Mouse (Mus musculus) MEL (cell line): Measurements from ENCODE around the gene Mfsd1.

ENCODE experiments used
- CHD1 ChIP-seq: IDR thresholded peaks from 2 replicates; pipeline ENCODE4 v1.6.1; 2012; ENCODE audit warnings: low read depth, mild to moderate bottlenecking, inconsistent platforms, low read length, improper control_type of control experiment
- CHD2 ChIP-seq: IDR thresholded peaks from 2 replicates; pipeline ENCODE4 v1.6.1; 2011; ENCODE audit warnings: low read length, improper control_type of control experiment
- CTCF ChIP-seq, 3 experiments: IDR thresholded peaks in 2 of 3; conservative IDR thresholded peaks in 1 of 3; 2 replicates each; pipeline ENCODE4 v1.5.1; 2011 to 2012; ENCODE audit warnings: low read length in 3 of 3, low read depth in 2 of 3, mild to moderate bottlenecking in 2 of 3, improper control_type of control experiment in 1 of 3, inconsistent platforms in 1 of 3, mixed read lengths in 1 of 3, moderate library complexity in 1 of 3; ENCODE audit not compliant: control insufficient read depth in 1 of 3, insufficient read depth in 1 of 3, poor library complexity in 1 of 3, severe bottlenecking in 1 of 3
- E2F4 ChIP-seq: IDR thresholded peaks from 2 replicates; pipeline ENCODE4 v1.6.1; 2011; ENCODE audit warnings: low read depth, low read length, improper control_type of control experiment, borderline replicate concordance
- JUND ChIP-seq: IDR thresholded peaks from 2 replicates; pipeline ENCODE4 v1.6.1; 2011; ENCODE audit warnings: low read depth, mild to moderate bottlenecking, improper control_type of control experiment, low read length
- MAFK ChIP-seq: IDR thresholded peaks from 2 replicates; pipeline ENCODE4 v1.6.1; 2011; ENCODE audit warnings: low read depth, mild to moderate bottlenecking, low read length, improper control_type of control experiment, borderline replicate concordance
- MAX ChIP-seq: IDR thresholded peaks from 2 replicates; pipeline ENCODE4 v1.6.1; 2011; ENCODE audit warnings: low read length, improper control_type of control experiment
- MXI1 ChIP-seq: IDR thresholded peaks from 2 replicates; pipeline ENCODE4 v1.6.1; 2011; ENCODE audit warnings: mild to moderate bottlenecking, low read depth, low read length, improper control_type of control experiment
- MYC ChIP-seq: IDR thresholded peaks from 2 replicates; pipeline ENCODE4 v1.6.1; 2011; ENCODE audit warnings: low read depth, mild to moderate bottlenecking, low read length, improper control_type of control experiment, moderate library complexity
- POLR2A ChIP-seq, 2 experiments: IDR thresholded peaks; 2 replicates each; pipeline ENCODE4 v1.6.1; 2011 to 2012; ENCODE audit warnings: low read length in 2 of 2, mild to moderate bottlenecking in 2 of 2, control low read depth in 1 of 2, improper control_type of control experiment in 1 of 2, low read depth in 1 of 2, moderate library complexity in 1 of 2; ENCODE audit not compliant: control insufficient read depth in 1 of 2, insufficient read depth in 1 of 2, poor library complexity in 1 of 2
- POLR2AphosphoS2 ChIP-seq: IDR thresholded peaks from 2 replicates; pipeline ENCODE4 v1.6.1; 2011; ENCODE audit warnings: low read length, improper control_type of control experiment
- SIN3A ChIP-seq: IDR thresholded peaks from 2 replicates; pipeline ENCODE4 v1.6.1; 2012; ENCODE audit warnings: low read length, improper control_type of control experiment, inconsistent platforms
- TBP ChIP-seq: IDR thresholded peaks from 2 replicates; pipeline ENCODE4 v1.8.0; 2011; ENCODE audit warnings: low read depth, low read length, improper control_type of control experiment
- ZNF384 ChIP-seq: IDR thresholded peaks from 2 replicates; pipeline ENCODE4 v1.6.1; 2012; ENCODE audit warnings: low read depth, mild to moderate bottlenecking, inconsistent platforms, low read length, improper control_type of control experiment

DNA sequence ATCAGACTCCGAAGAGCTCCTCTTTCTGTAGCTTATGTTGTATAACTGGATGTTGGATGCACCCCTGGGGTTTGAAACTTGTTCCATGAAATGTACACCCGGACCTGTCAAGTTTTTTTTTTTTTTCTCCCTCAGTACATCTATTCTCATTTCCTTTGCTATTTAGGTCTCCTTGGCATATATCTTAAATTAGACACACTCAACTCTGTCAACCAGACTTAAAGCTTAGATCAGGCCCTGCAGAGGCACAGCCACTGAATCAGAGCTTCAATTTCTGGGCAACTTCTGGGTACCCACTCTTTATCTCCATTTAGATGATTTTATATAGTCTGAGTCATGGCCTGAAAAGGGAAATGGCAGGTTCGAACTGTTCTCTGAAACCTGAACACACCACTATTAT is 60.6 kb downstream of the Mfsd1 start:
- TF ChIP-seq CTCF (IDR thresholded peaks at IDR 0.05 in 2 of 3, conservative IDR thresholded peaks at IDR 0.05 in 1 of 3; ENCODE audit: control insufficient read depth in 1 of 3, insufficient read depth in 1 of 3, low read depth in 2 of 3, low read length in 3 of 3, poor library complexity in 1 of 3, severe bottlenecking in 1 of 3), result no peak
- no peak for TF ChIP-seq MXI1
- no peak for TF ChIP-seq SIN3A
- TF ChIP-seq TBP, result no peak
- no peak for TF ChIP-seq JUND
- TF ChIP-seq POLR2A (IDR thresholded peaks at IDR 0.05; ENCODE audit: control insufficient read depth in 1 of 2, insufficient read depth in 1 of 2, low read depth in 1 of 2, low read length in 2 of 2, poor library complexity in 1 of 2), result no peak
- no peak for TF ChIP-seq MAX
- no peak for TF ChIP-seq CHD1
- no peak for TF ChIP-seq MAFK
- no peak for TF ChIP-seq POLR2AphosphoS2
- TF ChIP-seq E2F4, result no peak
- TF ChIP-seq ZNF384, result no peak
- TF ChIP-seq CHD2, result no peak
- TF ChIP-seq MYC, result no peak
